Mouse (Mus musculus): ENCODE measurements around the gene Gm20517. TPM values are rescaled to one million over a fixed set of nuclear protein-coding genes. Genes with fewer than 3 reads are reported as not detected.

Gene Gm20517
- polyA plus RNA-seq, 1 experiment from 2014 or later: 1.1 TPM

- TF ChIP-seq CTCF (IDR thresholded peaks at IDR 0.05; ENCODE audit: low read depth): no peak
- no peaks in the 10 kb centered on the region for H3K27me3 ChIP-seq (ENCODE audit: control insufficient read depth, insufficient read depth, low read length)
- no peak overlapping the region for H3K27ac ChIP-seq (replicated peaks)
- H3K4me3 ChIP-seq (ENCODE audit: low read depth, low read length): no peak overlapping the region
- DNase-seq (ENCODE audit: low spot score): no peak
- H3K36me3 ChIP-seq (ENCODE audit: control insufficient read depth, insufficient read depth, low read length): peaks cover 7% of the 10 kb centered on the region; the same call in 1 of the 2 replicates
- no peak overlapping the region for H3K4me2 ChIP-seq (replicated peaks; ENCODE audit: low read depth)
- H3K9me3 ChIP-seq (ENCODE audit: control insufficient read depth, low read length): no peaks in the 10 kb centered on the region
- WGBS: 47% methylated on average over 28 of the region's 28 CpGs
- H3K4me1 ChIP-seq (replicated peaks; ENCODE audit: control insufficient read depth, insufficient read depth): no peaks in the 10 kb centered on the region
- no peak overlapping the region for H3K9ac ChIP-seq (ENCODE audit: low read length)
- no peak for ATAC-seq (ENCODE audit: low FRiP score, low TSS enrichment)
Measured at GRCm38 (mm10) chr17:47702548-47703345, 91.4 kb downstream of the Gm20517 start.

- Histone ChIP-seq H3K36me3 (ENCODE audit: control insufficient read depth, insufficient read depth, low read length) (peaks cover 7% of the 10 kb centered on the region; the same call in 1 of the 2 replicates), H3K4me2 (replicated peaks; ENCODE audit: low read depth) (no peak overlapping the region), H3K27me3 (ENCODE audit: control insufficient read depth, insufficient read depth, low read length) (no peaks in the 10 kb centered on the region), H3K4me3 (ENCODE audit: low read depth, low read length) (no peak overlapping the region), H3K9ac (ENCODE audit: low read length) (no peak overlapping the region), H3K9me3 (ENCODE audit: control insufficient read depth, low read length) (no peaks in the 10 kb centered on the region), H3K4me1 (replicated peaks; ENCODE audit: control insufficient read depth, insufficient read depth) (no peaks in the 10 kb centered on the region), H3K27ac (replicated peaks) (no peak overlapping the region)
- DNase-seq (ENCODE audit: low spot score) (no peak), ATAC-seq (ENCODE audit: low FRiP score, low TSS enrichment) (no peak)
- TF ChIP-seq EP300 (optimal IDR thresholded peaks at IDR 0.05): no peak
- TF ChIP-seq CTCF (IDR thresholded peaks at IDR 0.05; ENCODE audit: low read depth): no peak
- 53% methylated on average over 20 of the region's 20 CpGs for WGBS
Measured at GRCm38 (mm10) chr17:47703556-47703955, 92.2 kb downstream of the Gm20517 start.

- DNase-seq (ENCODE audit: low spot score): no peak
- H3K27ac ChIP-seq (replicated peaks): no peak overlapping the region
- H3K4me3 ChIP-seq (ENCODE audit: low read depth, low read length): no peak overlapping the region
- no peaks in the 10 kb centered on the region for H3K27me3 ChIP-seq (ENCODE audit: control insufficient read depth, insufficient read depth, low read length)
- H3K9me3 ChIP-seq (ENCODE audit: control insufficient read depth, low read length): no peaks in the 10 kb centered on the region
- no peak for ATAC-seq (ENCODE audit: low FRiP score, low TSS enrichment)
- TF ChIP-seq EP300 (optimal IDR thresholded peaks at IDR 0.05) (no peak), CTCF (IDR thresholded peaks at IDR 0.05; ENCODE audit: low read depth) (peak; percentile 47)
- no peak overlapping the region for H3K9ac ChIP-seq (ENCODE audit: low read length)
- no peaks in the 10 kb centered on the region for H3K4me1 ChIP-seq (replicated peaks; ENCODE audit: control insufficient read depth, insufficient read depth)
- no peak overlapping the region for H3K4me2 ChIP-seq (replicated peaks; ENCODE audit: low read depth)
- peaks cover 7% of the 10 kb centered on the region; the same call in 1 of the 2 replicates for H3K36me3 ChIP-seq (ENCODE audit: control insufficient read depth, insufficient read depth, low read length)
- 78% methylated on average over 4 of the region's 4 CpGs for WGBS
Measured at GRCm38 (mm10) chr17:47704692-47705091, 93.3 kb downstream of the Gm20517 start.

GRCm38 (mm10) chr17:47706196-47706595, 94.8 kb downstream of the Gm20517 start:
- ATAC-seq (ENCODE audit: low FRiP score, low TSS enrichment): no peak
- H3K4me2 ChIP-seq (replicated peaks; ENCODE audit: low read depth): no peak overlapping the region
- H3K9ac ChIP-seq (ENCODE audit: low read length): no peak overlapping the region
- no peak overlapping the region for H3K4me3 ChIP-seq (ENCODE audit: low read depth, low read length)
- no peaks in the 10 kb centered on the region for H3K4me1 ChIP-seq (replicated peaks; ENCODE audit: control insufficient read depth, insufficient read depth)
- 47% methylated on average over 1 of the region's 1 CpGs for WGBS
- no peaks in the 10 kb centered on the region for H3K27me3 ChIP-seq (ENCODE audit: control insufficient read depth, insufficient read depth, low read length)
- DNase-seq (ENCODE audit: low spot score): no peak
- TF ChIP-seq CTCF (IDR thresholded peaks at IDR 0.05; ENCODE audit: low read depth) (no peak), EP300 (optimal IDR thresholded peaks at IDR 0.05) (no peak)
- peaks cover 7% of the 10 kb centered on the region; the same call in 1 of the 2 replicates for H3K36me3 ChIP-seq (ENCODE audit: control insufficient read depth, insufficient read depth, low read length)
- no peaks in the 10 kb centered on the region for H3K9me3 ChIP-seq (ENCODE audit: control insufficient read depth, low read length)
- H3K27ac ChIP-seq (replicated peaks): no peak overlapping the region

- no peak for TF ChIP-seq CTCF (IDR thresholded peaks at IDR 0.05; ENCODE audit: low read depth)
- no peak for TF ChIP-seq EP300 (optimal IDR thresholded peaks at IDR 0.05)
- DNase-seq (ENCODE audit: low spot score): no peak
- Histone ChIP-seq H3K9ac (ENCODE audit: low read length) (no peak overlapping the region), H3K4me3 (ENCODE audit: low read depth, low read length) (no peak overlapping the region), H3K4me1 (replicated peaks; ENCODE audit: control insufficient read depth, insufficient read depth) (no peaks in the 10 kb centered on the region), H3K36me3 (ENCODE audit: control insufficient read depth, insufficient read depth, low read length) (no peaks in the 10 kb centered on the region), H3K27me3 (ENCODE audit: control insufficient read depth, insufficient read depth, low read length) (no peaks in the 10 kb centered on the region), H3K4me2 (replicated peaks; ENCODE audit: low read depth) (no peak overlapping the region), H3K9me3 (ENCODE audit: control insufficient read depth, low read length) (no peaks in the 10 kb centered on the region), H3K27ac (replicated peaks) (no peak overlapping the region)
- WGBS: 80% methylated on average over 3 of the region's 3 CpGs
- ATAC-seq (ENCODE audit: low FRiP score, low TSS enrichment): no peak
Measured at GRCm38 (mm10) chr17:47707961-47708360, 96.6 kb downstream of the Gm20517 start.

- WGBS: 37% methylated on average over 4 of the region's 4 CpGs
- Histone ChIP-seq H3K4me2 (replicated peaks; ENCODE audit: low read depth) (no peak overlapping the region), H3K27me3 (ENCODE audit: control insufficient read depth, insufficient read depth, low read length) (no peaks in the 10 kb centered on the region), H3K36me3 (ENCODE audit: control insufficient read depth, insufficient read depth, low read length) (no peaks in the 10 kb centered on the region), H3K27ac (replicated peaks) (peak overlapping the region; percentile 45; the same call in 1 of the 2 replicates), H3K9ac (ENCODE audit: low read length) (no peak overlapping the region), H3K4me1 (replicated peaks; ENCODE audit: control insufficient read depth, insufficient read depth) (no peaks in the 10 kb centered on the region), H3K9me3 (ENCODE audit: control insufficient read depth, low read length) (no peaks in the 10 kb centered on the region), H3K4me3 (ENCODE audit: low read depth, low read length) (no peak overlapping the region)
- ATAC-seq (ENCODE audit: low FRiP score, low TSS enrichment): peak; percentile 48; the same call in 1 of the 2 replicates
- DNase-seq (ENCODE audit: low spot score): peak; percentile 66
- no peak for TF ChIP-seq EP300 (optimal IDR thresholded peaks at IDR 0.05)
- TF ChIP-seq CTCF (IDR thresholded peaks at IDR 0.05; ENCODE audit: low read depth): no peak
Measured at GRCm38 (mm10) chr17:47708972-47709371, 97.6 kb downstream of the Gm20517 start.

Measured in stomach, postnatal 0 days (tissue).